ENCODE assay signal across 27 mouse cellular contexts in genomic region chr9:59727569-59728286, GRCm38 (mm10). TPM values are rescaled to one million over a fixed set of nuclear protein-coding genes. Genes with fewer than 3 reads are reported as not detected.
A peak's percentile ranks its signal among the peaks of the same experiment; 100 is the strongest.
DNase-seq lines count a peak whose midpoint lies in the region; ATAC-seq and TF ChIP-seq lines count a peak whose summit lies in the region.
"Had no signal": no experiment of that assay in that cellular context is flagged by ENCODE, and none has a peak within 500 bp of the region (broad histone marks: within the 10 kb centered on the region; RNA-seq: fewer than 3 reads in every experiment).

No protein-coding gene starts in this region.

- no peak for TF ChIP-seq CTCF in kidney, adult 2 months (conservative IDR thresholded peaks at IDR 0.05; ENCODE audit: insufficient read depth, insufficient read length, low read depth, low read length)

- no peak overlapping the region for H3K4me2 ChIP-seq in heart, embryonic 14.5 days (ENCODE audit: low read length)
- H3K4me2 ChIP-seq in intestine, embryonic 15.5 days (replicated peaks) = no peak overlapping the region
- H3K4me2 ChIP-seq: embryonic facial prominence, embryonic 12.5 days; forebrain, embryonic 12.5 days; heart, embryonic 15.5 days; hindbrain, embryonic 15.5 days; limb, embryonic 12.5 days; liver, embryonic 13.5 days; midbrain, embryonic 12.5 days had no signal

- no peak for TF ChIP-seq POLR2A in kidney, adult 2 months (IDR thresholded peaks at IDR 0.05; ENCODE audit: low read depth, low read length)

- no peak overlapping the region for H3K4me3 ChIP-seq in heart, embryonic 14.5 days (ENCODE audit: control insufficient read depth in 1 of 2, insufficient read depth in 1 of 2, low read depth in 1 of 2, low read length in 2 of 2)
- no peak overlapping the region for H3K4me3 ChIP-seq in kidney, adult 2 months (ENCODE audit: insufficient read depth, low read depth, low read length)
- no peak overlapping the region for H3K4me3 ChIP-seq in intestine, embryonic 15.5 days (replicated peaks)
- H3K4me3 ChIP-seq: embryonic facial prominence, embryonic 12.5 days; erythroblast, embryonic 14.5 days; forebrain, embryonic 12.5 days; heart, adult 2 months; heart, embryonic 15.5 days; hindbrain, embryonic 15.5 days; layer of hippocampus, adult 2 months; limb, embryonic 12.5 days; liver, embryonic 13.5 days; midbrain, embryonic 12.5 days had no signal

- no peaks in the 10 kb centered on the region for H3K36me3 ChIP-seq in heart, embryonic 14.5 days (ENCODE audit: control insufficient read depth, insufficient read depth, low read length)
- H3K36me3 ChIP-seq in kidney, adult 2 months (ENCODE audit: control insufficient read depth, insufficient read depth, low read length) = no peaks in the 10 kb centered on the region
- H3K36me3 ChIP-seq in intestine, embryonic 15.5 days = no peaks in the 10 kb centered on the region
- H3K36me3 ChIP-seq: embryonic facial prominence, embryonic 12.5 days; forebrain, embryonic 12.5 days; heart, embryonic 15.5 days; hindbrain, embryonic 15.5 days; limb, embryonic 12.5 days; liver, embryonic 13.5 days; midbrain, embryonic 12.5 days had no signal

- intact Hi-C loops in heart, postnatal 14 days (cut with DNase I) = no loop called here

- H3K9ac ChIP-seq in heart, embryonic 14.5 days (ENCODE audit: low read length) = no peak overlapping the region
- H3K9ac ChIP-seq in intestine, embryonic 15.5 days = no peak overlapping the region
- H3K9ac ChIP-seq: embryonic facial prominence, embryonic 12.5 days; forebrain, embryonic 12.5 days; heart, embryonic 15.5 days; hindbrain, embryonic 15.5 days; limb, embryonic 12.5 days; liver, embryonic 13.5 days; midbrain, embryonic 12.5 days had no signal

- H3K4me1 ChIP-seq in heart, embryonic 14.5 days (ENCODE audit: control insufficient read depth in 2 of 2, insufficient read depth in 2 of 2, low read length in 2 of 2) = peaks cover 15 to 20% of the 10 kb centered on the region in 2 experiments
- peaks cover 40% of the 10 kb centered on the region for H3K4me1 ChIP-seq in kidney, adult 2 months (ENCODE audit: control insufficient read depth, insufficient read depth, low read length)
- peaks cover 8% of the 10 kb centered on the region; the same call in 1 of the 2 replicates for H3K4me1 ChIP-seq in intestine, embryonic 15.5 days (replicated peaks)

- ATAC-seq in heart, embryonic 14.5 days (ENCODE audit: insufficient number of reproducible peaks, insufficient read depth, low FRiP score, low read depth) = no peak
- ATAC-seq in intestine, embryonic 15.5 days = no peak
- ATAC-seq: CD4-positive, CD25-positive, alpha-beta regulatory T cell, adult 4 months had no signal

- peak overlapping the region; percentile 17 to 26; a peak in 1 of 4 replicates for H3K27ac ChIP-seq in heart, embryonic 14.5 days (replicated peaks in 1 of 2; ENCODE audit: control insufficient read depth in 1 of 2, insufficient read depth in 1 of 2, low read depth in 2 of 2, low read length in 2 of 2)
- peak overlapping the region; percentile 92 for H3K27ac ChIP-seq in kidney, adult 2 months (ENCODE audit: insufficient read depth, low read depth, low read length)
- H3K27ac ChIP-seq in intestine, embryonic 15.5 days = no peak overlapping the region
- H3K27ac ChIP-seq: embryonic facial prominence, embryonic 12.5 days; forebrain, embryonic 12.5 days; heart, adult 2 months; heart, embryonic 15.5 days; hindbrain, embryonic 15.5 days; layer of hippocampus, adult 2 months; limb, embryonic 12.5 days; liver, embryonic 13.5 days; macrophage; midbrain, embryonic 12.5 days had no signal

- no peak for DNase-seq in heart, postnatal 14 days
- peak; percentile 25 for DNase-seq in NIH3T3 (ENCODE audit: low read depth)
- DNase-seq in kidney, adult 2 months = peak; percentile 85
- peak; percentile 60 for DNase-seq in kidney, postnatal 10 days
- no peak for DNase-seq in spleen, postnatal 14 days (ENCODE audit: low spot score in 2 of 2)
- DNase-seq in embryo, embryonic 10 days (ENCODE audit: low spot score) = no peak
- DNase-seq: adrenal gland, adult 8-10 months; cerebellum, adult 11-12 months; cerebellum, postnatal 10 days; gastrocnemius, postnatal 36 days; heart, adult 2 months; layer of hippocampus, postnatal 36 days; liver, embryonic 13.5 days; right cerebral cortex, postnatal 14 days; thymus, postnatal 36 days had no signal

- no peaks in the 10 kb centered on the region for H3K27me3 ChIP-seq in heart, embryonic 14.5 days (ENCODE audit: control insufficient read depth, insufficient read depth, low read length)
- no peaks in the 10 kb centered on the region for H3K27me3 ChIP-seq in kidney, adult 2 months (replicated peaks; ENCODE audit: control insufficient read depth, insufficient read depth, low read length)
- H3K27me3 ChIP-seq in intestine, embryonic 15.5 days (replicated peaks) = no peaks in the 10 kb centered on the region
- H3K27me3 ChIP-seq: embryonic facial prominence, embryonic 12.5 days; forebrain, embryonic 12.5 days; heart, embryonic 15.5 days; hindbrain, embryonic 15.5 days; limb, embryonic 12.5 days; liver, embryonic 13.5 days; midbrain, embryonic 12.5 days had no signal

- 75% methylated on average over 11 of the region's 11 CpGs for WGBS in heart, embryonic 14.5 days
- WGBS in kidney, adult 2 months = 29% methylated on average over 11 of the region's 11 CpGs
- 83% methylated on average over 11 of the region's 11 CpGs for WGBS in intestine, embryonic 15.5 days

- H3K9me3 ChIP-seq in heart, embryonic 14.5 days (ENCODE audit: control insufficient read depth, low read length) = no peaks in the 10 kb centered on the region
- H3K9me3 ChIP-seq in intestine, embryonic 15.5 days = no peaks in the 10 kb centered on the region
- H3K9me3 ChIP-seq: embryonic facial prominence, embryonic 12.5 days; forebrain, embryonic 12.5 days; heart, embryonic 15.5 days; hindbrain, embryonic 15.5 days; limb, embryonic 12.5 days; liver, embryonic 13.5 days; midbrain, embryonic 12.5 days had no signal

RNA-seq across cellular contexts. Expression of gene Senp8, which starts 22.8 kb away (rescaled TPM):
- polyA plus RNA-seq in heart, embryonic 14.5 days (2014; fragmentation: Nextera tagmentation; extraction: Ambion mirVana) = 10.9 and 12.6 TPM in 2 replicates
- total RNA-seq in heart, postnatal 14 days (2021) = 1 to 10 TPM; 6.3 to 7.8 TPM
- 5.8 and 7.5 TPM in 2 replicates for polyA plus RNA-seq in kidney, adult 2 months (2012; rRNA removed)
- polyA plus RNA-seq in intestine, embryonic 15.5 days (2015; fragmentation: Nextera tagmentation; extraction: Ambion mirVana) = 11.2 and 12.0 TPM in 2 replicates

RNA-seq across cellular contexts. Expression of gene Myo9a, which starts 23.0 kb away (rescaled TPM):
- 12.1 and 12.4 TPM in 2 replicates for polyA plus RNA-seq in heart, embryonic 14.5 days (2014; fragmentation: Nextera tagmentation; extraction: Ambion mirVana)
- 10 to 100 TPM; 13.7 to 19.8 TPM for total RNA-seq in heart, postnatal 14 days (2021)
- polyA plus RNA-seq in kidney, adult 2 months (2012; rRNA removed) = 4.6 and 4.7 TPM in 2 replicates
- 9.5 and 14.0 TPM in 2 replicates for polyA plus RNA-seq in intestine, embryonic 15.5 days (2015; fragmentation: Nextera tagmentation; extraction: Ambion mirVana)

RNA-seq across cellular contexts. Expression of gene Gramd2, which starts 47.8 kb away (rescaled TPM):
- polyA plus RNA-seq in heart, embryonic 14.5 days (2014; fragmentation: Nextera tagmentation; extraction: Ambion mirVana) = 0.27 and 0.43 TPM in 2 replicates
- total RNA-seq in heart, postnatal 14 days (2021) = under 1 TPM; 0.05 to 0.19 TPM
- 0.31 and 0.53 TPM in 2 replicates for polyA plus RNA-seq in kidney, adult 2 months (2012; rRNA removed)
- polyA plus RNA-seq in intestine, embryonic 15.5 days (2015; fragmentation: Nextera tagmentation; extraction: Ambion mirVana) = 1.0 and 1.6 TPM in 2 replicates
- total RNA-seq: heart, adult 2 months had no signal
- polyA plus RNA-seq: CD4-positive, CD25-positive, alpha-beta regulatory T cell, adult 4 months; erythroblast, embryonic 14.5 days had no signal

Comparison
In these comparisons a context has a peak if more than half of its experiments do, and no peak if none do; other contexts are left out.
1. DNase-seq: peak in NIH3T3 (single experiment), kidney, adult 2 months (single experiment) and kidney, postnatal 10 days (single experiment); none in heart, postnatal 14 days (0 of 2), spleen, postnatal 14 days (0 of 2) and embryo, embryonic 10 days (single experiment).